Mouse (Mus musculus) Patski (cell line): ENCODE measurements at regions not wholly inside any gene's neighbourhood (a gene's known extent, or its start where the extent isn't known, plus 50 kb on each side); places are given as distances from the start of the nearest gene placed in this dataset.
A peak's percentile ranks its signal among the peaks of the same experiment; 100 is the strongest.

Experiments
- ATAC-seq: fragments of 100-300 bp; one replicate; pipeline ENCODE4 v1.8.0; 2021
- CTCF ChIA-PET: fragments of 350-600 bp; sonication (Branson Sonifier 250); formaldehyde crosslinking; loops from one replicate; lab custom pipeline; 2022; ENCODE audit warnings: inconsistent platforms; lab: Charles Lee
- POLR2A ChIA-PET: fragments of 350-600 bp; sonication (Branson Sonifier 250); formaldehyde crosslinking; loops from one replicate; lab custom pipeline; 2022; ENCODE audit warnings: antibody characterized with exemption, inconsistent platforms; lab: Charles Lee
- DNase-seq: peaks from one replicate; pipeline ENCODE4 v3.0.0-alpha.2; 2011; ENCODE audit warnings: low read depth, low spot score
- H3K27me3 ChIP-seq: fragments of 371-371 bp; one replicate; pipeline ENCODE4 v1.5.1; 2021
- CTCF ChIP-seq: fragments of 100-300 bp; IDR thresholded peaks from one replicate; pipeline ENCODE4 v1.5.1; 2021
- in situ Hi-C: fragments of 300-500 bp; cut with MboI; formaldehyde crosslinking; loops from 3 replicates; pipeline ENCODE4 v1.11.1; 2018; ENCODE audit warnings: low pct_unique_long_range_greater_than_20kb, mixed read lengths

DNA sequence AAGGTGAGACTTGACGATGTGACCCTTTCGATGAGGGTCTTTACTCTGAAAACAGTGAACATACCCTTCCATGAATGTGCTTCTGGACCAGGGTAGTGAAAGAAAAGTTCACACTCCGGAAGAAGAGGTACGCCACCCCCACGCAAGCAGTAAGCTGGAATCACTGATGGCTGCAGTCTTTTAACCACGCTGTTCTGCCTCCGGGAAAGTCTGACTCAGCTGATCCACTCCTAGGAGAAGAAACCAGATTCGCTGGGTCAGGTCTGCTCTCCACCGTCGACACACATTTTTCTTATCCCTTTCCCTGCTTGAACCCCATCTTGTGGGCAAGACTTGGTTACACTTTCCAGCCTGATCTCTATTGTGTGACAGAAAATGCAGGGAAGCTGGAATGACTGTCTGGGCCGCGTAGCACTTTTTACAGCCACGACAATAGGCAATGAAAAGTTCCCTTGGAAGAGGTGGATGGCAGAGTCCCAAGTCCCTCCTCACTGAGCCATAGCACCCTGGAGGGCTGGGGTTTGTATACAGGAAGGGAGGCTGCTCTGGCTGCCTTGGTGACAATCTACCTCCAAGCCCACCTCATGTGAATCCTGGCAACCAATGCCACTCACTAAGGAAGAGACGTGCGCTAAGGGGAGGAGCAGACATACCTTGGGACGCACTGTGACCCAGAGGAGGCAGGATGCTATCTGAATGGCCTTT is 96.9 kb upstream of the Nr4a3 start:
- TF ChIP-seq CTCF, result no peak
- DNase-seq (no peak), ATAC-seq (peak; percentile 51)
- CTCF ChIA-PET, result no interaction called here
- in situ Hi-C loops, result no loop called here
- H3K27me3 ChIP-seq, result peaks cover 12% of the 10 kb centered on the region
- POLR2A ChIA-PET, result no interaction called here

DNA sequence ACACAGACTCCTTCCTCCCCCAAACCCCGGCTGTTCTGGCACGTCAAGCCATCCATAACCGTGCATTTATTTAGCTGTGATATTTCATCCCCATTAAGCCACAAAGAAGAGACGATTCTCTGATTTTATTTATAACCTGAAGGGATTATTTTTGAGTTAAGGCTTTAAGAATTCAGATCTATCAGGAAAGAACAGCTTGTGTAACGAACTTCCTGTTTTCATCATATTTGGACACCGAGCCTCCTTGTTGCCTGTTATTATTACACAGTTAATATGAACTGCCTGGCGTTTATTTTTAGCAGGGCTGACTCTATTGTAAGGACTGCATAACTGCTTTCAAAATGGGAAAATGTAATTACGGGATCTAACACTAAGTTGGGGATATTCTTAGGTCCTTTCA is 96.2 kb upstream of the Nr4a3 start:
- in situ Hi-C loops, result no loop called here
- peaks cover 16% of the 10 kb centered on the region for H3K27me3 ChIP-seq
- POLR2A ChIA-PET, result no interaction called here
- ATAC-seq, result no peak
- no peak for DNase-seq
- TF ChIP-seq CTCF, result no peak
- CTCF ChIA-PET, result no interaction called here

DNA sequence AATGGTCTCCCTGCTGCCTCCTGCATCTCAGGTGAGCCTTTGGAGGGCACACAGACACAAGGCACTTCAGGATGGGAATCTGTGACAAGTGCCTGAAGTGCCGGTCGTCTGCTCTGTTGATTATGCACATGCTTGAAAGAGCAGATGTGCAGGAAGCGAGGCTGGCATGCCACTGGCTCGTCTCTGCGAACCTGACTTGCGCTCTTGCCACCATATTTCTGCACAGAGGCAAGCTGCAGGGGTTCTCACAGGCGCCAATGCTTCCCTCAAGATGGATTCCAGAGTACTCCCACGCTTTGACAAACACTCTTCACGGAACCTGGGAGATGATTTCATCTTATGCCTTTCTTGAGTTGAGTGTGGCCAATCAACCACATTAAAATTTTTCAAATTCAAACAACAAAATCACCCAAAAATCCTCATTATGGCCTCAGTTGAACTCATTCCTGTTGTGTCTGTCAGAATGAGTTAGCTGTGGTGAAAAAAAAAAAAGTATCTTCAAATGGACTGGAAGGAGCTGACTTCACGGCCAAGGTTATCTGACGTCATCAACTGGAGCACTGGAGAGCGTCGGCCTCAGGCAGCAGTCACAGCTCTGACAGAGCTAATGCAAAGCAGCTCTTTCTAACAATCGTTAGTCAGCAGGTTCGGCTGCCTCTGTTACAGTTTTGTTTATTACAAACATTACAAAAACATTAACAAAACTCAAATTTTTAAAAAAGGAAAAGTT is 90.2 kb upstream of the Nr4a3 start:
- CTCF ChIA-PET, result no interaction called here
- ATAC-seq (no peak), DNase-seq (no peak)
- H3K27me3 ChIP-seq, result peaks cover 13% of the 10 kb centered on the region
- no peak for TF ChIP-seq CTCF
- POLR2A ChIA-PET, result no interaction called here
- in situ Hi-C loops, result no loop called here

GRCm38 (mm10) chr4:47964630-47965029 is 80.3 kb upstream of the Nr4a3 start:
- no peak for TF ChIP-seq CTCF
- ATAC-seq (no peak), DNase-seq (no peak)
- in situ Hi-C loops, result no loop called here
- peaks cover 5% of the 10 kb centered on the region for H3K27me3 ChIP-seq
- ChIA-PET CTCF (no interaction called here), POLR2A (no interaction called here)

DNA sequence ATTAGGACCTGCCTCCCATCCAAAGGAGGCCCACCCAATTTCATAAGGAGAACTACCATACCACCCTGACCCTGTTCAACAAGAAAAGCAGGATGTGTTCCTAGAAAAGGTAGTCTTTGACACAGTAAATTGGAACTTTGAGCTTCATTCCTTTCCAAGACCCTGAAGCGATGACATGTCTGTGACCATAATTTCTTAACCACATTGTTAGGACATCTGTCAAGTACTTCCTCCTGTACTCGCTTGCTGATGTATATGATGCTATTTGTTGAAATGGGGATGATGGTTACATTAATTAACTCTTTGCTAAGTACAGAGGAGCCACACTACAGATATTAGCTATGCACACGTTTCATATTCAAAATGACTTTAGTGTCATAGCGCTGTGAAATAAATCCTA is 73.1 kb upstream of the Nr4a3 start:
- DNase-seq (no peak), ATAC-seq (no peak)
- TF ChIP-seq CTCF, result no peak
- ChIA-PET POLR2A (no interaction called here), CTCF (no interaction called here)
- in situ Hi-C loops, result no loop called here
- H3K27me3 ChIP-seq, result peaks cover 6% of the 10 kb centered on the region

DNA sequence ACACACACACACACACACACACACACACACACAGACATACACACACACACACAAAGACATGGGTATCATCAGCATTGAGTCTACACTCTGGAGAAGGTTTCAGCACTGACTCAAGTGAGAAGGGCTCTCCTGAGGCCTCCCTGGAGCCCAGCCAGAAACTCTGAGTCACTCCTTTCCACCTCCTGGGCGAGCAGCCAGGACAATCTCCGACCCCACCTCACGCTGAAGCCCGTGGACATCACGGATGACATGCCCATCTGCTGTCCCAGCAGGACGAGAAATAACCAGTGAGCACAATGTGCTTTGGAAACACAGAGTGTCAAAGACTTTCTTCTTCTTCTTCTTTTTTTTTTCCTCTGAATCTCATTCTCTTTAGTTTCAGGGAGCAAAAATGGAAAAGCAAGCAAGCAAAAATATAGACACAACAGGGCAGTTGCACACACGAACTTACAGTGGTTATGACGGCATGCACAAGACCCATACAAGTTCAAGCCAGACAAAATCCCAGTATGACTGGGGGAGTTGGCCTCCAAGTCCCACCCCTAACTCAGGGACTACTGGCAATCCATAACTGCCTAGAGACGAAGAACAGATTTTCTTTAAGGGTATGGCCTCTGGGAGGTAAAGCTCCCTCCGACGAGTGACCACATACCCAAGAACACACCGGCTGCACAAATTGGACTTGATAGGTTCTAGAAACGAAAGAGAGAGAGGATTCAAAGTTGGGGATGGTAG is 65.2 kb upstream of the Nr4a3 start:
- POLR2A ChIA-PET, result no interaction called here
- in situ Hi-C loops, result no loop called here
- CTCF ChIA-PET, result no interaction called here
- ATAC-seq (no peak), DNase-seq (no peak)
- peaks cover 3% of the 10 kb centered on the region for H3K27me3 ChIP-seq
- TF ChIP-seq CTCF, result no peak
